Mouse (Mus musculus) embryonic facial prominence, embryonic 11.5 days (tissue): ENCODE measurements around the gene Adgre4. TPM values are rescaled to one million over a fixed set of nuclear protein-coding genes. Genes with fewer than 3 reads are reported as not detected.

Experiments
- ATAC-seq: fragments of 200-750 bp; cut with Nextera tagmentation; replicated peaks from 2 replicates; pipeline ENCODE4 v1.8.0; 2017; ENCODE audit warnings: low read depth; ENCODE audit not compliant: insufficient number of reproducible peaks, low FRiP score, low TSS enrichment
- DNase-seq: peaks from one replicate; pipeline ENCODE4 v3.0.0-alpha.2; 2015; ENCODE audit warnings: low spot score
- H3K27ac ChIP-seq: fragments of 300-500 bp; sonication (generic); replicated peaks from 2 replicates; pipeline ENCODE4 v1.5.1; 2014; ENCODE audit warnings: mild to moderate bottlenecking, low read depth, low read length, control low read depth
- H3K27me3 ChIP-seq: fragments of 300-500 bp; sonication (generic); 2 replicates; pipeline ENCODE4 v1.6.1; 2014; ENCODE audit warnings: mild to moderate bottlenecking, low read length, moderate library complexity, mixed read lengths; ENCODE audit not compliant: control insufficient read depth, insufficient read depth
- H3K36me3 ChIP-seq: fragments of 300-500 bp; sonication (generic); replicated peaks from 2 replicates; pipeline ENCODE4 v1.6.1; 2014; ENCODE audit warnings: low read depth, mild to moderate bottlenecking, low read length, moderate library complexity, mixed read lengths; ENCODE audit not compliant: control insufficient read depth, insufficient read depth
- H3K4me1 ChIP-seq: fragments of 300-500 bp; sonication (generic); 2 replicates; pipeline ENCODE4 v1.6.1; 2014; ENCODE audit warnings: low read length, mixed read lengths; ENCODE audit not compliant: control insufficient read depth, insufficient read depth
- H3K4me2 ChIP-seq: fragments of 300-500 bp; sonication (generic); 2 replicates; pipeline ENCODE4 v1.6.1; 2014; ENCODE audit warnings: low read depth, mild to moderate bottlenecking, control low read depth, low read length, moderate library complexity
- H3K4me3 ChIP-seq: fragments of 300-500 bp; sonication (generic); 2 replicates; pipeline ENCODE4 v1.5.1; 2014; ENCODE audit warnings: low read depth, low read length, control low read depth
- H3K9ac ChIP-seq: fragments of 300-500 bp; sonication (generic); replicated peaks from 2 replicates; pipeline ENCODE4 v1.6.1; 2014; ENCODE audit warnings: mild to moderate bottlenecking, control low read depth, low read length
- H3K9me3 ChIP-seq: fragments of 300-500 bp; sonication (generic); replicated peaks from 2 replicates; pipeline ENCODE4 v1.6.1; 2016; ENCODE audit warnings: mild to moderate bottlenecking, low read length, inconsistent platforms, mixed read lengths; ENCODE audit not compliant: control insufficient read depth
- WGBS: fragments of 180-500 bp; shearing (Covaris S2); extraction: QIAGEN DNeasy Blood & Tissue Kit; methylation state at CpG from one replicate; pipeline ENCODE4 v1.1.7; 2014; 5-methylcytosine and 5-hydroxymethylcytosine counted together
- polyA plus RNA-seq: library from polyadenylated mRNA; unstranded; fragments of >200 nt; fragmentation: Nextera tagmentation; extraction: Ambion mirVana; gene quantifications from 2 replicates; pipeline ENCODE4 v1.2.1, GENCODE M21; 2014

The Adgre4 gene
- polyA plus RNA-seq: 0.13 TPM in 1 of 2 replicates, not detected in the other

DNA sequence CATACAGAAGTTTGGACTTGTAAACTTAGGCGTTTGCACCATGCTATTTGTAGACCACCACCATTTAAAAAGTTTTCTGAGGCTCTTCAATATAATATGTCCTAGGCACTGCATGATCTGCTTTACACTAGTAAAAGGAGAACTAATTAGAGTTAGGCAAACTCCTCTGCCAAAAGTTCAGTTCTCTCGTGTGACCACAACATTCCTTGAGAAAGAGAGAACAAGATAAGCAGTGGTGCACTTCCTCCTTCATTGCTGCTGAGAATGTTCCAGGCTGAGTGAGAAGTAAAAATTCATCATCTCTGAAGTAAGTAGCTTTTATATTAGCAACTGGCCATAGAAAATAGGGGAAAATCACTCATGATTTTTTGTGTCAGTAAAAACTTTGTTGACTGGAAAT, at the start of gene Adgre4:
TSS of gene Adgre4 (plus strand) at position 199 of the 400 bp plus-strand sequence.
- Histone ChIP-seq H3K27me3 (no peaks in the 10 kb centered on the region), H3K36me3 (no peaks in the 10 kb centered on the region), H3K4me2 (no peak within 1 kb of the TSS), H3K9ac (no peak within 1 kb of the TSS), H3K4me1 (no peaks in the 10 kb centered on the region), H3K27ac (no peak within 1 kb of the TSS), H3K9me3 (no peaks in the 10 kb centered on the region), H3K4me3 (no peak within 1 kb of the TSS)
- WGBS: 75% methylated on average over 2 of the region's 2 CpGs
- ATAC-seq (no peak), DNase-seq (no peak)

DNA sequence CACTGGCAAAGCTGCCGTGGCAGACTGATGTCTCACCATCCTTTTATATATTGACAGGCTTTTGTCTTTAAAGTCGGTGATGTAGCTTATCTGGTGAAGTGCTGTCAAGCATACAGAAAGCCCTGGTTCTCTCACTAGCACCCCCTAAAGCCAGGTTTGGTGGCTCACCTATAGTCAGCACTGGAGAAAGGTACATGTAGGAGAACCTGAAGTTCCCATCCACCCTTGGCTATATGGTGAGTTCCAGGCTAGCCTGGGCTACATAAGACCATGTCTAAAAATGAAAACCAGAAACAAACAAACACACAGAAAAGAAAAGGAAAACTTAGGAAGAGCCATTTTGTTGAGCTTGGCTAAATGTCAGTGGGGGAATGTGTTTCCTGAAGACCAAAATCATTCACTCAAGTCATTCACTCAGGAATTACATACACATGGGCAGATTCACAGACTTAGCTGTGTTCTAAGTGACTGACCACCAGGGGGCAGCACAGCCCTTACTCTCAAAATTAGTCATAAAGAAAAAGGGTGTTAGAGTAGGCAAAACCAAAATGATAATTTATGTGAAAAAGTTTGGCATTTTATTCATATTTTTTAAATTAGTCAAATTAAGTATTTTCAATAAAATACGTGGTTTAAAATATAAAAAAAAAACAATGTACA, 47.5 kb upstream of the Adgre4 start:
- H3K4me3 ChIP-seq: no peak overlapping the region
- ATAC-seq: no peak
- H3K9me3 ChIP-seq: no peaks in the 10 kb centered on the region
- no peak overlapping the region for H3K4me2 ChIP-seq
- no peak overlapping the region for H3K9ac ChIP-seq
- H3K4me1 ChIP-seq: no peaks in the 10 kb centered on the region
- H3K27me3 ChIP-seq: no peaks in the 10 kb centered on the region
- H3K27ac ChIP-seq: no peak overlapping the region
- H3K36me3 ChIP-seq: no peaks in the 10 kb centered on the region
- DNase-seq: peak; percentile 87
- WGBS: 54% methylated on average over 3 of the region's 3 CpGs

- no peak overlapping the region for H3K4me2 ChIP-seq
- no peak overlapping the region for H3K9ac ChIP-seq
- 76% methylated on average over 5 of the region's 5 CpGs for WGBS
- no peaks in the 10 kb centered on the region for H3K36me3 ChIP-seq
- no peaks in the 10 kb centered on the region for H3K27me3 ChIP-seq
- H3K9me3 ChIP-seq: no peaks in the 10 kb centered on the region
- DNase-seq (no peak), ATAC-seq (no peak)
- H3K4me1 ChIP-seq: no peaks in the 10 kb centered on the region
- H3K27ac ChIP-seq: no peak overlapping the region
- H3K4me3 ChIP-seq: no peak overlapping the region
These were observed 46.9 kb upstream of the Adgre4 start for GRCm38 (mm10) chr17:55702865-55703264.

DNA sequence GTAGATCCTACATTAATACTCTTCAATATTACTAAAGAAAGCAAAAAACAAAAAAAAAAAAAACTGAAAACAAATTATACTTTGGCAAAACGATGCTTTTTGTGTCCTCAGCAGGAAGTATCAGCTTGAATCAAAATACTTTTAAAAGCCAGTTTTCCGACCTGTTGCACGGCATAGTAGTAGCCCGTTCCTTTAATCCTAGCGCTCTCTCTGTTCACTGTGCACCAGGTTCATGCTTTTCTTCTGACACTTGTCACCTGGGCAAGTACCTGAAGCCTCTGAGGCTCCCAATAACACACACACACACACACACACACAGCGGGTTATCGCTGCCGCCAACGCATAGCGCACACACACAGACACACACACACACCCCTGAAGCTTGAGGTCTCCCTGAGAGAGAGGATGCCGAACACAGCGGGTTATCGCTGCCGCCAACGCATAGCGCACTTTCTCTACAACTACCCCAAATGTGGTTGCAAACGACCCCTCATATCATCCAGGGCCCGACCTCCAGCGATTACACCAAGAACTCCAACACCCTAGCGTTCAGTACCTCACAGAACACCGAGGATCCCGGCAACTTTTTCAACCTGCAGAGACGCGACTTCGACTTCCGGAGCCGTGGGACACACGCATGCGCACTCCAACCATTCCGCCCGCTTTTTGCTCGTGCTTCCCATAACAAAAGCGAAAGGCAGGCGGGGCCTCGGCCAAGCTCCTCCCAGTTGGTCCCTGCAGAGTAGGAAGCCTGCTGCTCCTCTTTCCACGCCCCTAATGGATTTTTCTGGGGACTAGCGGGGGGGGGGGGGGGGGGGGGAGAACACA, 37.6 kb upstream of the Adgre4 start, which contains the start of gene Pot1b:
TSS of gene Pot1b (minus strand) at position 645 of the 828 bp plus-strand sequence.
- Histone ChIP-seq H3K9me3 (no peaks in the 10 kb centered on the region), H3K27me3 (no peaks in the 10 kb centered on the region), H3K36me3 (no peaks in the 10 kb centered on the region), H3K4me1 (no peaks in the 10 kb centered on the region), H3K4me2 (peak within 1 kb of the TSS; percentile 56), H3K27ac (no peak within 1 kb of the TSS; the same call in 1 of the 2 replicates), H3K4me3 (peak within 1 kb of the TSS; percentile 76), H3K9ac (peak within 1 kb of the TSS; percentile 71)
- WGBS: under 1% methylated on average over 35 of the region's 37 CpGs
- DNase-seq: peak; percentile 99
- ATAC-seq: peak; percentile 99

DNA sequence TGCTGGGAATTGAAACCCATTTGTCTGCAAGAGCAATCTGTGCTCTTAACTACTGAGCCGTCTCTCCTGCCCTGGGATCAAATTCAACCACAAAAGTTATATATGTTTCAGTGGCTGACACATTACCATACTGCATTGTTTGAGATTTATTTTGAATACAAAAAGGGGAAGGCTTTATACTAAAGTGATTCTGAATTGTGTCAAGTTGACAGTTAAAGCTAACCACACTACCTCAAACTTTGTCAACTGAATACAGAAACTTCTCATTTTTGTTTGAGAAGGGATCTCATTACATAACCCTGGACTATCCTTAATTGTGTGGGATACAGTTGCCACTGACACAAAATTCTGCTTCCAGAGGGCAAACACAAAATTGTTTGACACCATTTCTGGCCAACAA, 28.5 kb upstream of the Adgre4 start:
- ATAC-seq: no peak
- no peak overlapping the region for H3K4me2 ChIP-seq
- no peaks in the 10 kb centered on the region for H3K4me1 ChIP-seq
- no peak overlapping the region for H3K27ac ChIP-seq
- 68% methylated on average over 1 of the region's 1 CpGs for WGBS
- no peaks in the 10 kb centered on the region for H3K9me3 ChIP-seq
- H3K27me3 ChIP-seq: no peaks in the 10 kb centered on the region
- H3K36me3 ChIP-seq: no peaks in the 10 kb centered on the region
- H3K9ac ChIP-seq: no peak overlapping the region
- no peak overlapping the region for H3K4me3 ChIP-seq
- no peak for DNase-seq

DNA sequence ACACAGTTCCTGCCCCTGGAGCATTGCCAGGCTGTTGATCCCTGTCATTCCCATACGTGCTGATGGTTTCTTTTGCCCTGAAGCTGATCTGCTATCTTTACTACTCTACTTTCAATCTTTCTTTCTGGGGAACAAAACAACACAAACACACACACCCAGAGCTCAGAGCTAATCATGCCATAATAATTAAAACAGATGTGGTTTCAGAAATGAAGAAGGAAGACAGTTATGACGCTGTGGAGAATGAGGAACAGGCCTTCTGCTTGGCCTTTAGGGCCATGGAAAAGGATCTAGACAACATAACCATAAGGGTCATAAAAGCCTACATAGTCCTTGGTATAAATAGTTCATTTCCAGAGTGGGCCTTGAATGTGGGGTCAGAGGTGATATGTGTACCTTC, 27.5 kb upstream of the Adgre4 start:
- Histone ChIP-seq H3K4me1 (no peaks in the 10 kb centered on the region), H3K9me3 (no peaks in the 10 kb centered on the region), H3K9ac (no peak overlapping the region), H3K36me3 (no peaks in the 10 kb centered on the region), H3K4me3 (no peak overlapping the region), H3K27ac (no peak overlapping the region), H3K4me2 (no peak overlapping the region), H3K27me3 (no peaks in the 10 kb centered on the region)
- no peak for ATAC-seq
- DNase-seq: no peak
- WGBS: 76% methylated on average over 2 of the region's 2 CpGs

DNA sequence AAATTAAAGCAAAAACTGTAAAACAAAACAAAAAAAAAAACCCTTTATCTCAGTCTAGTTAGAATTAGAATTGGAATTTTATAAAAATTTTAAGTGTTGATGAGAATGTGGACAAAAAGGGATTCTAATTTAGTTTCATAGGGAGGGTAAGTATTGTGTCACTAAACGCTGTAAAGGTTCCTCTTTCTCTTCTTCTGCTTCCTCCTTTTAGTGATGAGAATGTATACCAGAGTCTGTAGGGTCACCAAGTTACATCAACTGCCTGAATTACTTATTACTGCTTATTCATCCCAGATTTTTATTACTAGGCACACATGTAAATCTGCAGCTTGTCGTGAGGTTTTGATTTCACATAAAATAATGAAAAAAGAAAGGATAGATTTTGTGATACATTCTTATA, 23.6 kb upstream of the Adgre4 start:
- Histone ChIP-seq H3K9me3 (no peaks in the 10 kb centered on the region), H3K4me2 (no peak overlapping the region), H3K36me3 (no peaks in the 10 kb centered on the region), H3K27ac (no peak overlapping the region), H3K4me1 (no peaks in the 10 kb centered on the region), H3K4me3 (no peak overlapping the region), H3K27me3 (no peaks in the 10 kb centered on the region), H3K9ac (no peak overlapping the region)
- no peak for DNase-seq
- no peak for ATAC-seq
- WGBS: 67% methylated on average over 2 of the region's 2 CpGs

DNA sequence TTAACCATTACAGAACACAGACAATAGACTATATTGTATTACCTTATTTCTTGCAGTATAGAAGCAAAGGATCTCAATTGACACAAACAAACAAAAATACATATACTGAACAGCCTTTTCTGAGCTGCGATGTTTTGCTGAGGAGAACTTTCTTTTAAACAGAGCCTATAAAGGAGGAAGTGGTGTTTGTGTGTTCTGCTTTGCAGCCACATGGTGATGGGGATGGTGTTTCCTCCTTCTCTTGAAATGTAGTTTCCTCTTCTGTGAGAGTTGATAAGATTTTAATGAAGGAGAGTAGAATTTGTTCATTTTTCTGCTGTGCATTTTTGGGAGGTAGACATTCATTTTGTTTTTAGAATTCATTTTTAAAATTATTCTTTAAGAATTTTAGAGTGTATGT, 13.1 kb upstream of the Adgre4 start:
- no peaks in the 10 kb centered on the region for H3K36me3 ChIP-seq
- H3K4me2 ChIP-seq: no peak overlapping the region
- H3K4me3 ChIP-seq: no peak overlapping the region
- no peak overlapping the region for H3K27ac ChIP-seq
- DNase-seq: no peak
- no peaks in the 10 kb centered on the region for H3K4me1 ChIP-seq
- no peak overlapping the region for H3K9ac ChIP-seq
- no peaks in the 10 kb centered on the region for H3K27me3 ChIP-seq
- no peak for ATAC-seq
- WGBS: 90% methylated on average over 1 of the region's 1 CpGs
- H3K9me3 ChIP-seq: no peaks in the 10 kb centered on the region
